Mouse (Mus musculus): ENCODE data around the gene Gm29776.

Gm29776 gene

DNA sequence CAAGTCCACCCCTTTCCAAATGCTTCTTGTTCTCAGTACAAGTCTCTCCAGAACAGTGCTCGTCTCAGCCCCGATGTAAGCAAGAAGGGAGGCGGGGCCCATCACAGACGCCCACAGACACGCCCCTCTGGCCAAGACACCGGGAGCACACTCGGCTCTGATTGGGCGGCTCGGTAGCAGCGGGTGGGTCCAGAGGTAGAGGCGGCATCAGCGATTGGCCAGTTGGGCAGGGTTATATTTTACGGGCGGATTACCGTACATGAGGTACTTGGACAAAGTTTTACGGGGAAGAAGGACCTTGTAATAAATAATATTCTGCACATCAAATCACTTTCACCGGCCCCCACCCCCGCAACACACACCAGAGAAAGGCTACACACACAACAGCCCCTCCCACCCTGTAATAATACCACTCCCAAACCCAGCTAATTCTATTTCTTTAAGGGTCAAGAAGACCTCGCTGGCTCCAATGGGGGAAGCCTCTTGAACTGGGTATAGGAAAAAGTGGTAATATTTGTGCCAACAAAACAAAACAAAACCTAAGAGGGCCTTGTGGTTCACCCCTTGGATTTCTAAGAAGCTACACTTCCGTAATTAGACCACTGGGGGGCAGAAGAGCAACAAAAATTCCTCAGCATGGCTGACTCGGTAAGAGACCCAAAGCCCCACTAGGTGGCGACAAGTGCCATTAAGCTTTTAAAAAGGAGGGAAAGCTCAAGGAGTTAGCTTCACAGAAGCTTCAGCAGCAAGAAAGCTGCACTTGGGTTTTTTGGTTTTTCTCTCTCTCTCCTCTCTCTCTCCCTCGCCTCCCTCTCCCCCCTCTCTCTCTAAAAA lies 47.8 kb downstream of the Gm29776 start:
- in situ Hi-C loops (cut with MboI) = loop anchor here (25.0 kb wide), 1 partner anchor 589 kb away; no protein-coding TSS in a partner anchor

DNA sequence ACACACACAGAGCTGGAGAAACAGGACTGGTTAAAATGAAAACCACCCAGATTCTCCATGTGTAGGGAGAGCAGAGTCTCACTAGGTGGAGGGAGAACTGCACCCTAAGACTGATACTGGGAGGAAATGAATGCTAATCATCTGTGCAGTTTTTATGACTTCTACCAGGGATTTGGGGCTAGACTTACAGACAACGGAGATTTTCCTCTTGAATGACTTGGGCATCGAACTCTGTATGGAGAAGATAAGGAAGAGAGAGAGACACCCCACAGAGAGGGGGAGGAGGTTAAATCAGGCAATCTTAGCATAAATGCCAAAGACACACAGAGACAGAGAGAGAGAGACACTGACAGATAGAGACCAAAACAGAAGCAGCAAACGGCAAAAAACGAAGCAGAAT lies 50.7 kb downstream of the Gm29776 start:
- in situ Hi-C loops (cut with MboI) = no loop called here

DNA sequence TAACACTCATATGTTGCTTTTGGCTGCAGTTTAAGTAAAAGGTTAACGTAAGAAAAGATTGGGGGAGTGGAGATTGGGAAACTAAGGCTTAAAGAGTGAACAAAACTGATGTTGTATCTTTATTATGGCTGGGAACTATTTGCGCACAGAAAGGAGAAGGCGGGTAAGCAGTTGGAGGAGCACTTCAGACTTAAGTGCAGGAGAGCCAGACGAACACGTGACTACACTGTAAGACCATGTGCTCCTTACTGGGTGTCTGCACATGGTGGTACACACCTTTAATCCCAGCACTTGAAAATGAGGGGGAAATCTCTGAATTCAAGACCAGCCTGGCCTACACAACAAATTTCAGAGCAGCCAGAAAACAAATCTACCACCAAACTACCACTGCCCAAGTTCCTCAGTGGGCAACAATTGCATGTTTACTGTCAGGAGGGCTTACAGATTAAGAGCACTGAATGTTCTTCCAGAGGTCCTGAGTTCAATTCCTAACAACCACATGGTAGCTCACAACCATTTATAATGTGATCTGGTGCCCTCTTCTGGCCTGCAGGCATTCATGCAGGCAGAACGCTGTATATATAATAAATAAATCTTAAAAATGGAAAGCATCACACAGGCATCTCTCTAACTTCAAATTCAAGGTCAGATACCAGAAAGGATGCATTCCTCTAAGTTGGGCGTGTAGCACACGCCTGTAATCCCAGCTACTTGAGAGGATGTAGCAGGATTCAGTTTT lies 51.6 kb downstream of the Gm29776 start:
- in situ Hi-C loops (cut with MboI) = no loop called here

DNA sequence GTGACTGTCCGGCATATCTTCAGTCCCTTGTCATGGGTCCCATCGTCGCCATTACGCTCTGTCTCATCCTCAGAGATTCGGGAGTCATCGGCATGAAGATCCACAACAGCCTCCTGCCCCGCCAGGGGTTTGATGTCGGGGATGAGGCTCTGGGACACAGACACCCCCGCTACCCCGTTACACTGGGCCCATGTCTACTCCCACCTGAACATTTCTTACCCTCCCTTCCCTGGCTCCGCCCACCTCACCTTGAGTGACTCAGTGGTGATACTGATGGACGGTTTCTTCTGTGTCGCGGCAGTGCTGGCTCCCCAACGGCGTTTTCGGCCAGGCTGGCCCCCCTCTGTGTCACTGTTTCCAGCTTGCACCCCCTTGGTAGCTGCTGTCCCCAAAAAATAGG lies 52.2 kb downstream of the Gm29776 start:
- in situ Hi-C loops (cut with MboI) = no loop called here

DNA sequence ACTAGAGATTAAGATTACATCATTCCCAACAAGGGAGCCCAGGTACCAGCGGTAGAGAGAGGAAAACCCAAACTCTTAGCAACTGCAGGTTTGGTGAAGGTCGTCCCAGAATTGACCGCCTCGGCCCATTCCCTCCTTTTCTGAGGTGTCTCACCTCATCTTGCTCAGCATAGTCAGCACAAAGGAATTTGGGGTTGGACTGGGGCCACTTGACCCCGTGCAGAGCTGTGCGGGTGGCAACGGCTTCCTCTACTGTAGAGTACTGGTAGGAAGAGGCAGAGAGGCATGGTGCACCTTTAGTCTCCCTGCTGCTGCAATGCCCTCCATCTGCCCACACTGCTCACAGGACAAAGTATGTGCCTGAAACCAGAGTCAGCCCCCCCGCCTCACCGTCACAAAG lies 54.3 kb downstream of the Gm29776 start:
- in situ Hi-C loops (cut with MboI) = no loop called here

DNA sequence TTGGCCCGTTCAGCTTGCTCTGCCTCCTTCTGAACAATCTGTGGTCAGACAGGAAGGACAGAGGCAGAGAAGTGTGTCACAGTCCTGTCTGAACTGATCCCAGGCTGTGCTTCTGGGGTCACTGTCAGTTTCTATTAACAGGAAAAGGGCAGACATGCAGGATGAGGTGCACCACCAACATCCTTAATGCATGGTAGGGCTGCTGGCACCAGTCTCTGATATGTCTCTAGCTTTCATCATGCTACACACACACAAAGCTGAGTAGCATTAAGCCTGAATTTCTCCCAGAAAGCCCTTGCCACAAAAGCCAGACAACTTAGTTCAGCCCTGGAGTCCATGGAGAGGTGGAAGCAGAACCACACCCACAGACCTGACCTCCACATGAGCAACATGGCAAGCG lies 55.6 kb downstream of the Gm29776 start:
- in situ Hi-C loops (cut with MboI) = no loop called here

All from mature B cell (primary cell).